Mouse (Mus musculus) lung, embryonic 16.5 days (tissue): Measurements from ENCODE around the gene Stk31. TPM values are rescaled to one million over a fixed set of nuclear protein-coding genes. Genes with fewer than 3 reads are reported as not detected.
"Not testable (repeated sequence)": the region's sequence is repeated elsewhere in the genome, so short reads cannot be mapped to it uniquely, and the experiment has no call there.

Experiments used
- ATAC-seq: fragments of 200-750 bp; cut with Nextera tagmentation; 2 replicates; pipeline ENCODE4 v1.8.0; 2017; ENCODE audit warnings: low read depth, mild to moderate bottlenecking, moderate library complexity
- H3K27ac ChIP-seq: fragments of 300-500 bp; sonication (generic); 2 replicates; pipeline ENCODE4 v1.5.1; 2014; ENCODE audit warnings: mild to moderate bottlenecking, control low read depth, low read length
- H3K27me3 ChIP-seq: fragments of 300-500 bp; sonication (generic); 2 replicates; pipeline ENCODE4 v1.6.1; 2014; ENCODE audit warnings: low read depth, low read length, mixed read lengths; ENCODE audit not compliant: control insufficient read depth, insufficient read depth
- H3K36me3 ChIP-seq: fragments of 300-500 bp; sonication (generic); 2 replicates; pipeline ENCODE4 v1.6.1; 2014; ENCODE audit warnings: low read length; ENCODE audit not compliant: control insufficient read depth, insufficient read depth
- H3K4me1 ChIP-seq: fragments of 300-500 bp; sonication (generic); replicated peaks from 2 replicates; pipeline ENCODE4 v1.6.1; 2014; ENCODE audit warnings: low read length, mixed read lengths; ENCODE audit not compliant: control insufficient read depth, insufficient read depth
- H3K4me2 ChIP-seq: fragments of 300-500 bp; sonication (generic); 2 replicates; pipeline ENCODE4 v1.6.1; 2014; ENCODE audit warnings: low read depth, low read length, control low read depth
- H3K4me3 ChIP-seq: fragments of 300-500 bp; sonication (generic); 2 replicates; pipeline ENCODE4 v1.5.1; 2014; ENCODE audit warnings: mild to moderate bottlenecking, low read length, control low read depth
- H3K9ac ChIP-seq: fragments of 300-500 bp; sonication (generic); 2 replicates; pipeline ENCODE4 v1.6.1; 2014; ENCODE audit warnings: low read length, control low read depth
- H3K9me3 ChIP-seq: fragments of 300-500 bp; sonication (generic); 2 replicates; pipeline ENCODE4 v1.6.1; 2016; ENCODE audit warnings: low read length; ENCODE audit not compliant: control insufficient read depth
- WGBS: fragments of 180-500 bp; shearing (Covaris S2); extraction: QIAGEN DNeasy Blood & Tissue Kit; methylation state at CpG from one replicate; pipeline ENCODE4 v1.1.7; 2014; 5-methylcytosine and 5-hydroxymethylcytosine counted together
- polyA plus RNA-seq: library from polyadenylated mRNA; unstranded; fragments of >200 nt; fragmentation: Nextera tagmentation; extraction: Ambion mirVana; gene quantifications from 2 replicates; pipeline ENCODE4 v1.2.1, GENCODE M21; 2015

Stk31 gene
- polyA plus RNA-seq, 1 experiment from 2014 or later: 0.06 TPM

DNA sequence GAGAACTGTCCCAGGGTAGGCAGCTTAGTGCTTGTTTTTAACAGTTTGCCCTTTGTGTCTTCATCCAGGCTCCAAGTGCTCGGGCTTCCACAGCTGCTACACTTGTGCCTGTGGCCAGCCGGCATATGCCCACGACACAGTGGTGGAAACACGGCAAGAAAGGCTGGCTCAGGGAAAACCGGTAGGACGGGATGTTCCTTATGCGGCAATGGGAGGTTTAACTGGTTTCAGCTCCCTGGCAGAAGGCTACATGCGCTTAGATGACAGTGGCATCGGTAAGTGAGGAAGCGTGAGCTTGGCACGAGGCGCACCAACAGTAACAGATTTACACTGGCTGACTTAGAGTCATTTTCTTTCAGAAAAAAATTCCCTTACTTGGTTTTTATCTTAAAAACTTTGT lies 17.1 kb upstream of the Stk31 start:
- Histone ChIP-seq H3K36me3 (peaks cover 4% of the 10 kb centered on the region; the same call in 1 of the 2 replicates), H3K4me3 (no peak overlapping the region), H3K4me2 (no peak overlapping the region), H3K27ac (no peak overlapping the region), H3K9me3 (no peaks in the 10 kb centered on the region), H3K4me1 (0 out of 2 replicates have a peak, but pooled peaks cover 5% of the 10 kb centered on the region), H3K9ac (no peak overlapping the region), H3K27me3 (no peaks in the 10 kb centered on the region)
- no peak for ATAC-seq
- 33% methylated on average over 12 of the region's 12 CpGs for WGBS

DNA sequence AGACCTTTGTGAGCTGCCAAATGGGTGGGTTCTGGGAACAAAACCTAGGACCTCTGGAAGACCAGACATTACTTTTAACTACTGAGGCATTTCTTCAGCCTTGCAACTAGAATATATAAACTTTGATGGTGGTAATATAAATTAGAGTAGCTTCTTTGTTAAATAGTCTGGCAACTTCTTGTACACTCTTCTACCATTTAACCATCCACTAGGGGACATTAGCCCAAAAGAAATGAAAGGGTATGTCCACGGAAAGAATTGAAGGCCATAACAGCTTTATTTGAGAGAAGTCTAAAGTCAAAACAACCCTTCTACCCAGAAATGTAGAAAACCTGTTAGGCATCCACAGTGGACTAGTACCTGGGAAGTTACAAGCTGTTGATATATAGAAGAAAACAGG lies 1.1 kb upstream of the Stk31 start:
- Histone ChIP-seq H3K4me1 (no peaks in the 10 kb centered on the region), H3K9ac (no peak overlapping the region), H3K27ac (no peak overlapping the region), H3K36me3 (no peaks in the 10 kb centered on the region; the same call in 1 of the 2 replicates), H3K9me3 (no peaks in the 10 kb centered on the region), H3K4me2 (no peak overlapping the region), H3K4me3 (no peak overlapping the region), H3K27me3 (no peaks in the 10 kb centered on the region)
- ATAC-seq: no peak
- WGBS: 53% methylated on average over 1 of the region's 1 CpGs

DNA sequence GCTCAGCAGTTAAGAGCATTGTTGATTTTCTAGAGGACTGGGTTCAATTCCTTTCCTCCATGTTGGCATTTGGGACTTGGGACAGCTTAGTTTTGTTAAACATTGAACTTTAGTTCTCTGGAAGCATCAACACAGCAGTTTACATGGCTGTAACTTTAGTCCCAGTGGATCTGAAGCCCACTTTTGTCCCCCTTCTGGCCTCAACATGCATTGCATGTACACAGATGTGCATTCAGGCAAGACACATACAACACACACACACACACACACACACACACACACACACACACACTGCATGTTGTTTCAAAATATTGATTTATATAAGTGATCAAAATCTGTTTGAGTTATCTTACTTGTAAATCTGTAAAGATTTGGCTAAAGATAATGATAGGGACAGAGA lies 2.1 kb downstream of the Stk31 start:
- ATAC-seq: no peak
- H3K36me3 ChIP-seq: no peaks in the 10 kb centered on the region
- H3K4me2 ChIP-seq: no peak overlapping the region
- no peak overlapping the region for H3K9ac ChIP-seq
- H3K27me3 ChIP-seq: no peaks in the 10 kb centered on the region
- H3K4me3 ChIP-seq: no peak overlapping the region
- no peaks in the 10 kb centered on the region for H3K4me1 ChIP-seq
- no peaks in the 10 kb centered on the region for H3K9me3 ChIP-seq
- no peak overlapping the region for H3K27ac ChIP-seq

DNA sequence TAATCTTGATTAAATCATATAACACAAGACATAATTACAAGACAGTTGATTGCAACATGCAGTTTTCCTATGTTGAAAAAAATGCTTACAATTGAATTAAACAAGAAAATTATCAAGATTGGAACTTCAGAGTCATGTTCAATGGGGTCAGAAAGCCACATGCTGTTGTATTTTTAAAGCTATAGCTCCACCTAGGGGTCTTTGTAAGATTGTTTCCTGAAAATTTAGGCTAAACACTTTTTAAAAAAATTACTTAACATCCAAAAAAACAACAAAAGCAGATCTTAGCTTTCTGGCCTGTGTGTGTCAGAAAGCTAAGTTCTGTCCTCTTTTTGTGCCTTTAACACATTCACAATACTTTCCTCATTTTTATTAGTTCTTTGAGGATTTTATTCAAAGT lies 3.0 kb downstream of the Stk31 start:
- Histone ChIP-seq H3K4me3 (no peak overlapping the region), H3K9ac (no peak overlapping the region), H3K4me2 (no peak overlapping the region), H3K4me1 (no peaks in the 10 kb centered on the region), H3K27me3 (no peaks in the 10 kb centered on the region), H3K27ac (no peak overlapping the region), H3K9me3 (no peaks in the 10 kb centered on the region), H3K36me3 (no peaks in the 10 kb centered on the region)
- ATAC-seq: no peak

DNA sequence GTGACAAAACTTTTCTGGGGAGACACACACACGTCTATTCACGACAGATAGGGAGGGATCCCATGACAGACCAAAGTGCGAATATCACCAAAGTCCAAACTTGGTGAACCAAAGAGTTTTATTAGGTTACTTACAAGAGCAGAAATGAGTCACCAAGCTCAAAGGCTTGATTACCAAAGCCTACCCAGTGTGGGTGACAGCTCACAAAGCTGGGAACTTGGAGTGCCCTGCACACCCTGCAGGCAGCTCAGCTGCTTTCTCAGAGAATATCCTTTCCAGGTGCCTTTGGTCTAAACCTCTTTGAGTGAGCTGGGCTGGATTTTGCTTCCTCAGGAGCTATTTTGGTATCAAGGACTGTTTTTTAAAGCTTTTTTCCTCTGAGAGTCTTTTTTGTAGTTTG lies 15.4 kb downstream of the Stk31 start:
- H3K4me1 ChIP-seq: no peaks in the 10 kb centered on the region
- no peaks in the 10 kb centered on the region for H3K9me3 ChIP-seq
- 74% methylated on average over 3 of the region's 3 CpGs for WGBS
- H3K27me3 ChIP-seq: no peaks in the 10 kb centered on the region
- H3K4me2 ChIP-seq: no peak overlapping the region
- H3K36me3 ChIP-seq: no peaks in the 10 kb centered on the region
- H3K27ac ChIP-seq: no peak overlapping the region
- ATAC-seq: no peak
- H3K9ac ChIP-seq: no peak overlapping the region
- H3K4me3 ChIP-seq: no peak overlapping the region

DNA sequence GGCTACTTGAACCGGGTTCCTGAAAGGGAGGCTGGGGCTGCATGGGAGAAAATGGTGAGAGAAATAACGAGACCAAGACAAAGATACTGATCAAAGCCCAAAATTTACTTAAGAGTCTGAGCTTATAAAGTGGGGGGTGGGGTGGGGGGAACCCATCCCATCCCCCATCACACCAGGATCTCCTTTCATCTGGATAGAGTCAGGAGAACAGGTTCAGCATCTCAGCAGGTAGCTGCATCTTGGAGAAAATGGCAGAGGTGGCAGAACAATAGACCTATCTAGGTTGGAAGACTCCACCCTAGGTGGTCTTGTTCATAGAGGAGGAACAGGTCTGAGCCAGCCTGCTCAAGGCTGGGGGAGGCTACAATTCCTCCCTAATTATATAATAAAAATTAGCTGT lies 17.6 kb downstream of the Stk31 start:
- H3K4me1 ChIP-seq, H3K36me3 ChIP-seq, H3K9me3 ChIP-seq, H3K27ac ChIP-seq, ATAC-seq, H3K4me2 ChIP-seq, H3K27me3 ChIP-seq, H3K4me3 ChIP-seq, H3K9ac ChIP-seq: not testable (repeated sequence)
- 52% methylated on average over 2 of the region's 2 CpGs for WGBS

DNA sequence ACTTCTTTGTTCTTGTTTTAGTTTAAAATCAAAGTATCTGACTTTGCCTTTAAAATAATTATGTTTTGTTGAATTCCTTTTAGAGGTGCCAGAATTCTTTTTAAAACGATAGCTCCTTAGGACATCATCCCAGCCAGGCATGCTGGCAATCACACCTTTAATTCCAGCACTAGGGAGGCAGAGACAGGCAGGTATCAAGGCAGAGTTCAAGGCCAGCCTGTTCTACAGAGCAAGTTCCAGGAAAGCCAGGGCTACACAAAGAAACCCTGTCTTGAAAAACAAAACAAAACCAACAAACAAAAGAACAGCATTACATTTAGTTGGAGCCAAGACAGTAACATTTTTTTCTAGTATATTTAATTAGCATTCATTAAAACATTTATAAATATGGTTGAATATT lies 20.6 kb downstream of the Stk31 start:
- H3K4me3 ChIP-seq: no peak overlapping the region
- H3K27ac ChIP-seq: no peak overlapping the region
- no peaks in the 10 kb centered on the region for H3K36me3 ChIP-seq
- no peaks in the 10 kb centered on the region for H3K27me3 ChIP-seq
- no peak for ATAC-seq
- no peak overlapping the region for H3K4me2 ChIP-seq
- no peaks in the 10 kb centered on the region; the same call in 1 of the 2 replicates for H3K9me3 ChIP-seq
- H3K4me1 ChIP-seq: no peaks in the 10 kb centered on the region
- H3K9ac ChIP-seq: no peak overlapping the region
- WGBS: 69% methylated on average over 1 of the region's 1 CpGs

DNA sequence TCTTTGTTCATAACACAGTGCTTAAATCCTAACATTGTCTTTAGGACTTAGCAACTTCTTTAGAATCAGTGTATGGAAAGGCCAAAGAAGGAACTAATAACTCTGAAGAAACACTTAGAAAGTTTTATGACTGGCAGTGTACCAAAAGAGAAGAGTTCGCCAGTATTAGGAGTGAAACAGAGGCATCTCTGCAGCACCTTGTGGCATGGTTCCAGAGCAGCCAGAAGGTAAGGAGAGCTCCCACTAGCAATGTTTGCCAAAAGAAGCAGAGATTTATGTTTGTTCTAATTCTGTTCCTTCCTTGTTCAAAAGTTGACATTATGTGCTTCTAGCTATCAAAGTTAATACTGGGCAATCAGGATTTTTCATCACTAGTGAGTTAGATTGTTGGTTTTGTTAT lies 41.9 kb downstream of the Stk31 start:
- Histone ChIP-seq H3K36me3 (no peaks in the 10 kb centered on the region), H3K9ac (no peak overlapping the region), H3K27ac (no peak overlapping the region), H3K27me3 (no peaks in the 10 kb centered on the region), H3K4me2 (no peak overlapping the region), H3K9me3 (no peaks in the 10 kb centered on the region), H3K4me1 (no peaks in the 10 kb centered on the region), H3K4me3 (no peak overlapping the region)
- 48% methylated on average over 1 of the region's 1 CpGs for WGBS
- ATAC-seq: no peak

DNA sequence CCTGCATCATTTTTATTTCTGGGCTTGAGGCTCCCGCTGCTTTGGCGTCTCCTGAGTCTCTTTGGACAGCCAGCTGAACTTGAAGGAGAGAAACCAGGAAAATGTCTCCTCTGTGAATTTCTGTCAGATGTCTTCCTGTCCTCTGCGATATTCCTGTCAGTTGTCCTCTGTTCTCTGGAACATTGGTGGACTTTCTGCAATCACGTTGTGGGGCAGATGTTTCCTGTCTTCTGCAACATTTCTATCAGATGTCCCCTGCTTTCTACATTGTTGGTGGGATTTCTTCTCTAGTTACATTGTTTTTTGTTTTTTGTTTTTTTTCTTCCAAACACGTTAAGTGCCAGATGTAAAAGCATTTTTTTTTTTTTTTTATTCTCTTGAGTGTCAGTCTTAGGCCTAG lies 62.7 kb downstream of the Stk31 start:
- 54% methylated on average over 5 of the region's 5 CpGs for WGBS
- no peak overlapping the region for H3K27ac ChIP-seq
- no peaks in the 10 kb centered on the region for H3K36me3 ChIP-seq

DNA sequence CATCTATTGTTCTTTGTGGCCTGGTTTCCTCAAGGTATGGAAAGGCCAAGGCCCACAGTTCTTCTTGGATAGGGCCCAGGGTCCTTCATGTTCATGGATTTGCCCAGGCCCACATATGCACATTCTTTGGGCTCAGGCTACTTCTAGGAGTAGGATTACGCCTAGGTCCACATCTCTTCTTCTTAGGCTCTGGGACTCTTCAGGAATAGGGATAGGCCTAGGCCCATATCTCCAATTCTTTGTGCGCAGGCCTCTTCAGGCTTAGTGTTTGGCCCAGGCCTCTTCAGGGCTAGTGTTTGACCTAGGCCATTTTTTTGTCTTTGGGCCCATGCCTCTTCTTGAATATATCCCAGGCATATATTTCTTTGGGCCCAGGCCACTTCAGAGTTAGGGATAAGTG lies 87.8 kb downstream of the Stk31 start:
- Histone ChIP-seq H3K4me3 (no peak overlapping the region), H3K36me3 (no peaks in the 10 kb centered on the region), H3K27ac (no peak overlapping the region), H3K9ac (no peak overlapping the region), H3K4me1 (no peaks in the 10 kb centered on the region), H3K27me3 (no peaks in the 10 kb centered on the region), H3K9me3 (no peaks in the 10 kb centered on the region), H3K4me2 (no peak overlapping the region)
- WGBS: 92% methylated on average over 2 of the region's 2 CpGs
- ATAC-seq: no peak

More for the DNA sequence above, 62.7 kb downstream of the Stk31 start:
- Histone ChIP-seq H3K27me3 (no peaks in the 10 kb centered on the region), H3K4me2 (no peak overlapping the region), H3K4me1 (no peaks in the 10 kb centered on the region), H3K9ac (no peak overlapping the region), H3K9me3 (no peaks in the 10 kb centered on the region), H3K4me3 (no peak overlapping the region)
- peak; percentile 68; the same call in 1 of the 2 replicates for ATAC-seq
